Mouse (Mus musculus) C2C12 (cell line): ENCODE results near the gene Pigk. TPM values are rescaled to one million over a fixed set of nuclear protein-coding genes. Genes with fewer than 3 reads are reported as not detected.

ENCODE experiments used
- H3K27me3 ChIP-seq: one replicate; pipeline ENCODE4 v1.6.1; 2011; ENCODE audit not compliant: control insufficient read depth, insufficient read depth, insufficient read length
- H3K36me3 ChIP-seq: one replicate; pipeline ENCODE4 v1.6.1; 2011; ENCODE audit not compliant: control insufficient read depth, insufficient read depth
- H3K4me3 ChIP-seq: one replicate; pipeline ENCODE4 v1.5.1; 2011; ENCODE audit warnings: mild to moderate bottlenecking, control low read depth; ENCODE audit not compliant: poor library complexity, insufficient read depth, severe bottlenecking
- H3K79me2 ChIP-seq: one replicate; pipeline ENCODE4 v1.6.1; 2011; ENCODE audit not compliant: control insufficient read depth, insufficient read depth
- H3K79me3 ChIP-seq: one replicate; pipeline ENCODE4 v1.6.1; 2011; ENCODE audit warnings: low read depth, control low read depth
- H3ac ChIP-seq: one replicate; pipeline ENCODE3; 2011; ENCODE audit warnings: low read depth; ENCODE audit not compliant: control insufficient read depth, insufficient read length
- CEBPB ChIP-seq: IDR thresholded peaks from one replicate; pipeline ENCODE4 v1.6.1; 2011; ENCODE audit warnings: low read depth, mild to moderate bottlenecking, control low read depth, moderate library complexity
- CTCF ChIP-seq: IDR thresholded peaks from one replicate; pipeline ENCODE4 v1.5.1; 2011; ENCODE audit not compliant: control insufficient read depth, insufficient read depth, insufficient read length
- FOSL1 ChIP-seq: IDR thresholded peaks from one replicate; pipeline ENCODE4 v1.8.0; 2011; ENCODE audit warnings: mild to moderate bottlenecking, low read length; ENCODE audit not compliant: poor library complexity, insufficient read depth, severe bottlenecking
- MAX ChIP-seq: IDR thresholded peaks from one replicate; pipeline ENCODE4 v1.6.1; 2011; ENCODE audit warnings: mild to moderate bottlenecking, control low read depth
- MYOD1 ChIP-seq: IDR thresholded peaks from one replicate; pipeline ENCODE4 v1.6.1; 2011; ENCODE audit warnings: low read depth; ENCODE audit not compliant: control insufficient read depth, insufficient read length
- MYOG ChIP-seq: IDR thresholded peaks from one replicate; pipeline ENCODE4 v1.6.1; 2011; ENCODE audit not compliant: control insufficient read depth, insufficient read length; ENCODE audit errors: extremely low read depth
- USF1 ChIP-seq: IDR thresholded peaks from one replicate; pipeline ENCODE4 v1.6.1; 2011; ENCODE audit warnings: low read depth, mild to moderate bottlenecking, control low read depth, moderate library complexity
- polyA plus RNA-seq: library from polyadenylated mRNA; unstranded; fragments of >200 nt; fragmentation: generic; extraction: Trizol; gene quantifications from one replicate; pipeline ENCODE4 v1.2.1, GENCODE M21; 2012; ENCODE audit warnings: missing spikeins

The Pigk gene
- polyA plus RNA-seq, 1 experiment, result 13.1 TPM

GRCm38 (mm10) chr3:152981988-152982387 lies 268.1 kb downstream of the Pigk start, which contains the start of gene St6galnac5:
Gene St6galnac5 (minus strand): TSS chr3:152982246.
- Histone ChIP-seq H3ac (no peak within 1 kb of the TSS), H3K79me3 (no peaks in the 10 kb centered on the region), H3K79me2 (no peaks in the 10 kb centered on the region), H3K36me3 (no peaks in the 10 kb centered on the region), H3K4me3 (no peak within 1 kb of the TSS), H3K27me3 (peaks cover 31% of the 10 kb centered on the region)
- TF ChIP-seq MAX (no peak), MYOD1 (no peak), CEBPB (no peak), FOSL1 (no peak), MYOG (no peak), USF1 (no peak), CTCF (no peak)

GRCm38 (mm10) chr3:152990787-152991186 lies 276.9 kb downstream of the Pigk start:
- TF ChIP-seq CEBPB (no peak), USF1 (no peak), MYOD1 (no peak), MYOG (no peak), CTCF (no peak), MAX (no peak), FOSL1 (no peak)
- Histone ChIP-seq H3K4me3 (no peak overlapping the region), H3K79me2 (no peaks in the 10 kb centered on the region), H3ac (no peak overlapping the region), H3K27me3 (no peaks in the 10 kb centered on the region), H3K36me3 (no peaks in the 10 kb centered on the region), H3K79me3 (no peaks in the 10 kb centered on the region)

GRCm38 (mm10) chr3:152993608-152994007 lies 279.7 kb downstream of the Pigk start:
- H3K27me3 ChIP-seq, result no peaks in the 10 kb centered on the region
- no peaks in the 10 kb centered on the region for H3K79me2 ChIP-seq
- H3K79me3 ChIP-seq, result no peaks in the 10 kb centered on the region
- H3K4me3 ChIP-seq, result no peak overlapping the region
- no peak overlapping the region for H3ac ChIP-seq
- no peak for TF ChIP-seq MAX
- TF ChIP-seq MYOD1, result no peak
- no peak for TF ChIP-seq MYOG
- TF ChIP-seq USF1, result no peak
- TF ChIP-seq CEBPB, result no peak
- TF ChIP-seq FOSL1, result no peak
- TF ChIP-seq CTCF, result no peak
- H3K36me3 ChIP-seq, result no peaks in the 10 kb centered on the region

- H3K27me3 ChIP-seq, result no peaks in the 10 kb centered on the region
- TF ChIP-seq CEBPB (no peak), MYOG (no peak), CTCF (no peak), MYOD1 (no peak), FOSL1 (no peak), MAX (no peak), USF1 (no peak)
- H3K79me2 ChIP-seq, result no peaks in the 10 kb centered on the region
- no peaks in the 10 kb centered on the region for H3K36me3 ChIP-seq
- H3K79me3 ChIP-seq, result no peaks in the 10 kb centered on the region
- H3K4me3 ChIP-seq, result no peak overlapping the region
- H3ac ChIP-seq, result no peak overlapping the region
Observed at GRCm38 (mm10) chr3:152998106-152998505, 284.2 kb downstream of the Pigk start.

- no peaks in the 10 kb centered on the region for H3K36me3 ChIP-seq
- no peak overlapping the region for H3K4me3 ChIP-seq
Observed at GRCm38 (mm10) chr3:152998901-152999300, 285.0 kb downstream of the Pigk start.

GRCm38 (mm10) chr3:153006893-153007292 lies 293.0 kb downstream of the Pigk start:
- H3K79me3 ChIP-seq, result no peaks in the 10 kb centered on the region
- TF ChIP-seq MAX (no peak), FOSL1 (no peak), MYOD1 (no peak), USF1 (no peak), CEBPB (no peak)
- no peaks in the 10 kb centered on the region for H3K79me2 ChIP-seq
- no peaks in the 10 kb centered on the region for H3K36me3 ChIP-seq
- H3K4me3 ChIP-seq, result no peak overlapping the region
- H3ac ChIP-seq, result no peak overlapping the region
- no peaks in the 10 kb centered on the region for H3K27me3 ChIP-seq

More at GRCm38 (mm10) chr3:152998901-152999300, 285.0 kb downstream of the Pigk start:
- Histone ChIP-seq H3K79me2 (no peaks in the 10 kb centered on the region), H3K79me3 (no peaks in the 10 kb centered on the region), H3K27me3 (no peaks in the 10 kb centered on the region), H3ac (no peak overlapping the region)
- TF ChIP-seq MYOD1 (no peak), MYOG (no peak), CEBPB (no peak), MAX (no peak), FOSL1 (no peak), USF1 (no peak), CTCF (no peak)
